Mouse (Mus musculus) CH12.LX (cell line): ENCODE results near the gene Ecsit.

ENCODE experiments used
- CHD2 ChIP-seq: IDR thresholded peaks from 2 replicates; pipeline ENCODE4 v1.6.1; 2011; ENCODE audit warnings: low read length, improper control_type of control experiment
- CTCF ChIP-seq, 2 experiments: IDR thresholded peaks in 1 of 2; conservative IDR thresholded peaks in 1 of 2; 2 replicates each; pipeline ENCODE4 v1.5.1; 2011 to 2012; ENCODE audit warnings: low read depth in 2 of 2, low read length in 2 of 2, improper control_type of control experiment in 1 of 2, inconsistent platforms in 1 of 2, mild to moderate bottlenecking in 1 of 2, moderate library complexity in 1 of 2
- E2F4 ChIP-seq: IDR thresholded peaks from 2 replicates; pipeline ENCODE4 v1.6.1; 2011; ENCODE audit warnings: low read depth, low read length, improper control_type of control experiment; ENCODE audit not compliant: insufficient replicate concordance
- EP300 ChIP-seq: IDR thresholded peaks from 2 replicates; pipeline ENCODE4 v1.6.1; 2011; ENCODE audit warnings: low read length, improper control_type of control experiment
- ETS1 ChIP-seq: conservative IDR thresholded peaks from 2 replicates; pipeline ENCODE4 v1.6.1; 2012; ENCODE audit warnings: low read depth, mild to moderate bottlenecking, inconsistent platforms, low read length, improper control_type of control experiment, moderate library complexity
- IRF4 ChIP-seq: IDR thresholded peaks from 2 replicates; pipeline ENCODE4 v1.6.1; 2014; ENCODE audit warnings: low read depth, mild to moderate bottlenecking, inconsistent platforms, low read length, improper control_type of control experiment
- MXI1 ChIP-seq: IDR thresholded peaks from 2 replicates; pipeline ENCODE4 v1.6.1; 2011; ENCODE audit warnings: mild to moderate bottlenecking, low read depth, low read length, improper control_type of control experiment
- NELFE ChIP-seq: IDR thresholded peaks from 2 replicates; pipeline ENCODE4 v1.6.1; 2011; ENCODE audit warnings: low read depth, low read length, improper control_type of control experiment
- POLR2A ChIP-seq: IDR thresholded peaks from 2 replicates; pipeline ENCODE4 v1.6.1; 2011; ENCODE audit warnings: low read depth, mild to moderate bottlenecking, improper control_type of control experiment, low read length
- POLR2AphosphoS2 ChIP-seq: IDR thresholded peaks from 2 replicates; pipeline ENCODE4 v1.6.1; 2011; ENCODE audit warnings: low read depth, low read length, improper control_type of control experiment
- USF1 ChIP-seq: IDR thresholded peaks from 2 replicates; pipeline ENCODE4 v1.6.1; 2014; ENCODE audit warnings: low read depth, mild to moderate bottlenecking, inconsistent platforms, low read length, improper control_type of control experiment
- ZMIZ1 ChIP-seq: IDR thresholded peaks from 2 replicates; pipeline ENCODE4 v1.6.1; 2012; ENCODE audit warnings: low read depth, mild to moderate bottlenecking, inconsistent platforms, low read length, improper control_type of control experiment
- ZNF384 ChIP-seq: IDR thresholded peaks from 2 replicates; pipeline ENCODE4 v1.6.1; 2012; ENCODE audit warnings: low read depth, low read length, improper control_type of control experiment, inconsistent platforms

GRCm38 (mm10) chr9:22061339-22061738 is 23.9 kb downstream of the Ecsit start:
- no peak for TF ChIP-seq CTCF (conservative IDR thresholded peaks at IDR 0.05 in 1 of 2, IDR thresholded peaks at IDR 0.05 in 1 of 2; ENCODE audit: low read depth in 2 of 2, low read length in 2 of 2)
- no peak for TF ChIP-seq POLR2A
- no peak for TF ChIP-seq EP300
- TF ChIP-seq USF1: no peak
- no peak for TF ChIP-seq POLR2AphosphoS2
- no peak for TF ChIP-seq IRF4
- TF ChIP-seq ZMIZ1: no peak
- no peak for TF ChIP-seq MXI1
- no peak for TF ChIP-seq ETS1
- no peak for TF ChIP-seq CHD2
- TF ChIP-seq NELFE: no peak
- TF ChIP-seq ZNF384: no peak
- TF ChIP-seq E2F4: no peak
